ENCODE assay signal across 8 mouse cellular contexts in the genomic region with DNA sequence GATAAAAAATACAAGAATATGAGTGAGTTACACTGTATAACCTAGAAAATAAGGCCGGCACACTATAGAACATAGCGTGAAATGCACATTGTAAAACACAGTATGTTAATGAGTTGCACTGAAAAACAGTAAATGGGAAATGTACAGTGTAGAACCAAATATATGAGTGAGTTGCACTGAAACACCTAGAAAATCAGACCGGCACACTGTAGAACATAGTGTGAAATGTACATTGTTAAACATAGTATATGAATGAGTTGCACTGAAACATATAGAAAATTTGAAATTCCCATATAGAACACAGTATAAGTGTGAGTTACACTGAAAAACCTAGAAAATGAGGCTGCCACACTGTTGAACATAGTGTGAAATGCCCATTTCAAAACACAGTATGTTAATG.
DNase-seq lines count a peak whose midpoint lies in the region; ATAC-seq lines count a peak whose summit lies in the region.

No protein-coding gene starts in this region.

- 69% methylated on average over 3 of the region's 3 CpGs for WGBS in forebrain, embryonic 13.5 days
- 82% methylated on average over 3 of the region's 3 CpGs for WGBS in intestine, embryonic 14.5 days
- 79% methylated on average over 3 of the region's 3 CpGs for WGBS in stomach, embryonic 14.5 days

- no peaks in the 10 kb centered on the region for H3K4me1 ChIP-seq in forebrain, embryonic 13.5 days
- H3K4me1 ChIP-seq in intestine, embryonic 14.5 days (replicated peaks; ENCODE audit: control insufficient read depth, insufficient read depth, low read length) = no peaks in the 10 kb centered on the region
- no peaks in the 10 kb centered on the region for H3K4me1 ChIP-seq in stomach, embryonic 14.5 days (ENCODE audit: control insufficient read depth, insufficient read depth, low read length)

- peak; percentile 99 for ATAC-seq in forebrain, embryonic 13.5 days
- ATAC-seq in intestine, embryonic 14.5 days (replicated peaks; ENCODE audit: low FRiP score, low TSS enrichment, low read depth) = peak; percentile 100
- ATAC-seq in stomach, embryonic 14.5 days (ENCODE audit: insufficient number of reproducible peaks, insufficient read depth, low FRiP score, low read depth) = peak; percentile 100

- peak; percentile 2 for DNase-seq in left cerebral cortex, postnatal 4 days
- no peak for DNase-seq in left cerebral cortex, adult 8-10 months (ENCODE audit: low spot score in 2 of 2)
- peak; percentile 1 for DNase-seq in T-cell, adult 2 months (ENCODE audit: low spot score)
- DNase-seq in intestine, embryonic 14.5 days (ENCODE audit: low spot score) = no peak
- DNase-seq in lung, postnatal 25 days (ENCODE audit: low spot score) = peak; percentile 24
- no peak for DNase-seq in cerebellum, adult 11-12 months

- no peak overlapping the region for H3K4me3 ChIP-seq in forebrain, embryonic 13.5 days
- H3K4me3 ChIP-seq in intestine, embryonic 14.5 days (ENCODE audit: low read depth, low read length) = no peak overlapping the region
- H3K4me3 ChIP-seq in stomach, embryonic 14.5 days (ENCODE audit: low read depth, low read length) = no peak overlapping the region

- intact Hi-C loops in left cerebral cortex, postnatal 4 days (cut with DNase I) = no loop called here

- no peak overlapping the region for H3K4me2 ChIP-seq in forebrain, embryonic 13.5 days
- H3K4me2 ChIP-seq in intestine, embryonic 14.5 days (ENCODE audit: low read length) = no peak overlapping the region
- H3K4me2 ChIP-seq in stomach, embryonic 14.5 days (replicated peaks; ENCODE audit: low read depth, low read length) = no peak overlapping the region

- H3K9ac ChIP-seq in forebrain, embryonic 13.5 days = no peak overlapping the region
- no peak overlapping the region for H3K9ac ChIP-seq in intestine, embryonic 14.5 days (ENCODE audit: low read length)
- no peak overlapping the region for H3K9ac ChIP-seq in stomach, embryonic 14.5 days (replicated peaks; ENCODE audit: low read depth, low read length)

- H3K36me3 ChIP-seq in forebrain, embryonic 13.5 days (ENCODE audit: poor library complexity, severe bottlenecking) = no peaks in the 10 kb centered on the region
- no peaks in the 10 kb centered on the region for H3K36me3 ChIP-seq in intestine, embryonic 14.5 days (ENCODE audit: control insufficient read depth, insufficient read depth, low read length)
- H3K36me3 ChIP-seq in stomach, embryonic 14.5 days (ENCODE audit: control insufficient read depth, insufficient read depth, low read length) = no peaks in the 10 kb centered on the region

- H3K27me3 ChIP-seq in forebrain, embryonic 13.5 days = no peaks in the 10 kb centered on the region
- no peaks in the 10 kb centered on the region for H3K27me3 ChIP-seq in intestine, embryonic 14.5 days (replicated peaks; ENCODE audit: control insufficient read depth, insufficient read depth, low read length)
- no peaks in the 10 kb centered on the region for H3K27me3 ChIP-seq in stomach, embryonic 14.5 days (ENCODE audit: control insufficient read depth, insufficient read depth, low read length)

- H3K9me3 ChIP-seq in forebrain, embryonic 13.5 days (replicated peaks) = peaks cover 3% of the 10 kb centered on the region
- no peaks in the 10 kb centered on the region for H3K9me3 ChIP-seq in intestine, embryonic 14.5 days (ENCODE audit: control insufficient read depth, low read length)
- no peaks in the 10 kb centered on the region for H3K9me3 ChIP-seq in stomach, embryonic 14.5 days (ENCODE audit: control insufficient read depth, low read depth, low read length)

- no peak overlapping the region for H3K27ac ChIP-seq in forebrain, embryonic 13.5 days
- H3K27ac ChIP-seq in intestine, embryonic 14.5 days (ENCODE audit: low read depth) = no peak overlapping the region
- H3K27ac ChIP-seq in stomach, embryonic 14.5 days (ENCODE audit: low read length) = no peak overlapping the region

Comparison
In these comparisons a context has a peak if more than half of its experiments do, and no peak if none do; other contexts are left out.
1. DNase-seq: peak in left cerebral cortex, postnatal 4 days (single experiment), T-cell, adult 2 months (single experiment) and lung, postnatal 25 days (single experiment); none in left cerebral cortex, adult 8-10 months (0 of 2), intestine, embryonic 14.5 days (single experiment) and cerebellum, adult 11-12 months (single experiment).
2. Peak in every context shown above with its lines, with median percentiles within 50 percentile points of each other: ATAC-seq.